Mouse (Mus musculus): ENCODE data around the gene Med25. TPM values are rescaled to one million over a fixed set of nuclear protein-coding genes. Genes with fewer than 3 reads are reported as not detected.

Gene Med25
- polyA plus RNA-seq, 1 experiment from 2014 or later, result 62.5 TPM

DNA sequence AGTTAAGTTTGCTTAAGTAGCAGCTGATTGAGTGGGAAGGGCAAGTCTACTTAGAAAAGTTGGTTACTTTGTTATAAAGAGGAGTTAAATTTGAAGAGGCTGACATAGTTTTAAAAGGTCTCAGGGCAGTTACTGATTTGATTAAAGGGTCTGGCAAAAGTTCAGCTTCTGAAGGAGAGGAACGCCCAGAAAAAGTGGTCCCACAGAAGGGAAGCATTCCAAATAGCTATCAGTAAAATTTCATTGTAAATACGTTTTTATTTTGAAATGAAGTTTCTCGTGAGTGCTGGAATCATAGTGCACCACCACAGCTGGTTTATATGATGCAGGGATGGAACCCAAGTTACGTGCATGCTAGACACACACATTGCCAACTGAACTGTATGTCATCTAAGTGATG lies 59.7 kb downstream of the Med25 start:
- H3K4me3 ChIP-seq (ENCODE audit: low read depth, low read length), result no peak overlapping the region
- ATAC-seq (no peak), DNase-seq (ENCODE audit: low spot score) (no peak)
- H3K36me3 ChIP-seq (ENCODE audit: insufficient read depth, low read length), result peaks cover 23% of the 10 kb centered on the region
- no peak overlapping the region for H3K27ac ChIP-seq (ENCODE audit: low read length)
- no peaks in the 10 kb centered on the region for H3K27me3 ChIP-seq (replicated peaks; ENCODE audit: insufficient read depth, low read length)
- TF ChIP-seq EP300 (IDR thresholded peaks at IDR 0.05) (no peak), CTCF (IDR thresholded peaks at IDR 0.05) (no peak)
- peaks cover 6% of the 10 kb centered on the region; the same call in 1 of the 2 replicates for H3K4me1 ChIP-seq (ENCODE audit: insufficient read depth, low read depth, low read length)
- WGBS, result 39% methylated on average over 4 of the region's 4 CpGs
- H3K9ac ChIP-seq (replicated peaks; ENCODE audit: low read depth), result no peak overlapping the region
- no peaks in the 10 kb centered on the region for H3K9me3 ChIP-seq (ENCODE audit: low read length)
- H3K4me2 ChIP-seq (replicated peaks; ENCODE audit: low read depth, low read length), result no peak overlapping the region

DNA sequence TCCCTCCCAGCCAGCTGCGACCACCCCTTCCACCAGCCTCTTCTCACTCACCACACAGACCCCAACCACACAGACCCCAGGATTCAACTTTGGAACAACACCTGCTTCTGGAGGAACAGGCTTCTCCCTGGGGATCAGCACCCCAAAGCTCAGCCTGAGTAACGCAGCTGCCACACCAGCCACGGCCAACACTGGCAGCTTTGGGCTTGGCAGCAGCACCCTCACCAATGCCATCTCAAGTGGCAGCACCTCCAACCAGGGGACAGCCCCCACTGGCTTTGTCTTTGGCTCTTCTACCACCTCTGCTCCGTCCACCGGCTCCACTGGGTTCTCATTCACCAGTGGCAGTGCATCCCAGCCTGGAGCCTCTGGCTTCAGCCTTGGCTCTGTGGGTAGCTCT lies 63.8 kb downstream of the Med25 start:
- Histone ChIP-seq H3K4me1 (ENCODE audit: insufficient read depth, low read depth, low read length) (peaks cover 2% of the 10 kb centered on the region; the same call in 1 of the 2 replicates), H3K36me3 (ENCODE audit: insufficient read depth, low read length) (peaks cover 23% of the 10 kb centered on the region), H3K9ac (replicated peaks; ENCODE audit: low read depth) (no peak overlapping the region), H3K4me3 (ENCODE audit: low read depth, low read length) (no peak overlapping the region), H3K27ac (ENCODE audit: low read length) (no peak overlapping the region), H3K27me3 (replicated peaks; ENCODE audit: insufficient read depth, low read length) (no peaks in the 10 kb centered on the region), H3K4me2 (replicated peaks; ENCODE audit: low read depth, low read length) (no peak overlapping the region), H3K9me3 (ENCODE audit: low read length) (no peaks in the 10 kb centered on the region)
- DNase-seq (ENCODE audit: low spot score) (no peak), ATAC-seq (no peak)
- 86% methylated on average over 5 of the region's 5 CpGs for WGBS
- TF ChIP-seq EP300 (IDR thresholded peaks at IDR 0.05) (no peak), CTCF (IDR thresholded peaks at IDR 0.05) (no peak)

DNA sequence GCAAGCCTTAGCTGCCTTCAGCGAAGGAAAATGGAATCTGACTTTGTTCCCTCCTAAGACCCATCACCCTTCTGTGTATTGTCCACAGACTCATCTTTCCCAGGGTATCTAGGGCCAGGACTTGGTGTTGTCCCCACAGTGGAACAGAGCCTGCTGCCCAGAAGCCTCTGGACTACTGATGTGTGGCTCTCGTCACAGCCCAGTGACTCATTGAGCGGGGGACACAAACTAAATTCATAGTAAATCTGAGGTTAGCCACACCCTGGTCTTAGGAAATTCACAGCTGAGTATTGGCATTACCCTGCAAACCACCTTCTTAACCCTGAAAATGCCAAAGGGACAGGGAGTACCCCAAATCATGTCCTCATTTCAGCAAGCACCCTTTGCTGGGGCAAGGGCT lies 65.7 kb downstream of the Med25 start:
- no peaks in the 10 kb centered on the region for H3K27me3 ChIP-seq (replicated peaks; ENCODE audit: insufficient read depth, low read length)
- DNase-seq (ENCODE audit: low spot score) (no peak), ATAC-seq (no peak)
- TF ChIP-seq EP300 (IDR thresholded peaks at IDR 0.05), result no peak
- TF ChIP-seq CTCF (IDR thresholded peaks at IDR 0.05), result no peak
- no peaks in the 10 kb centered on the region for H3K9me3 ChIP-seq (ENCODE audit: low read length)
- H3K4me2 ChIP-seq (replicated peaks; ENCODE audit: low read depth, low read length), result no peak overlapping the region
- H3K9ac ChIP-seq (replicated peaks; ENCODE audit: low read depth), result no peak overlapping the region
- H3K4me1 ChIP-seq (ENCODE audit: insufficient read depth, low read depth, low read length), result no peaks in the 10 kb centered on the region
- WGBS, result 72% methylated on average over 3 of the region's 3 CpGs
- H3K4me3 ChIP-seq (ENCODE audit: low read depth, low read length), result no peak overlapping the region
- no peak overlapping the region for H3K27ac ChIP-seq (ENCODE audit: low read length)
- peaks cover 23% of the 10 kb centered on the region for H3K36me3 ChIP-seq (ENCODE audit: insufficient read depth, low read length)

MicroRNA genes within 50 kb of the gene (microRNA counts, 519-probe panel; counts per million panel counts)
- microRNA mmu-miR-707, result not detected

Small RNAs within 50 kb of the gene (microRNA-seq; reads per million reads assigned to microRNA genes)
- not detected for gene Mir707

Other genes starting within 250 kb of the Med25 start
- gene Myh14, start 221.9 kb downstream of the Med25 start, polyA plus RNA-seq (2015; fragmentation: Nextera tagmentation; extraction: Ambion mirVana), result 202 and 215 TPM in 2 replicates
- gene Izumo2, start 184.0 kb downstream of the Med25 start, polyA plus RNA-seq (2015; fragmentation: Nextera tagmentation; extraction: Ambion mirVana), result not detected in 2 replicates
- gene Vrk3, start 144.3 kb downstream of the Med25 start, polyA plus RNA-seq (2015; fragmentation: Nextera tagmentation; extraction: Ambion mirVana), result 45.1 and 48.3 TPM in 2 replicates
- 0.31 and 0.38 TPM in 2 replicates for gene Zfp473, start 141.7 kb downstream of the Med25 start, polyA plus RNA-seq (2015; fragmentation: Nextera tagmentation; extraction: Ambion mirVana)
- gene Nup62, start 76.6 kb downstream of the Med25 start, polyA plus RNA-seq (2015; fragmentation: Nextera tagmentation; extraction: Ambion mirVana), result 22.7 and 23.8 TPM in 2 replicates
- 1.9 and 2.3 TPM in 2 replicates for gene Il4i1, start 76.3 kb downstream of the Med25 start, polyA plus RNA-seq (2015; fragmentation: Nextera tagmentation; extraction: Ambion mirVana)
- gene Atf5, start 76.1 kb downstream of the Med25 start, polyA plus RNA-seq (2015; fragmentation: Nextera tagmentation; extraction: Ambion mirVana), result 6.0 and 6.1 TPM in 2 replicates
- gene Akt1s1, start 43.7 kb downstream of the Med25 start, polyA plus RNA-seq (2015; fragmentation: Nextera tagmentation; extraction: Ambion mirVana), result 84.0 and 89.4 TPM in 2 replicates
- 73.2 and 84.0 TPM in 2 replicates for gene Tbc1d17, start 43.6 kb downstream of the Med25 start, polyA plus RNA-seq (2015; fragmentation: Nextera tagmentation; extraction: Ambion mirVana)
- gene Pnkp, start 35.6 kb downstream of the Med25 start, polyA plus RNA-seq (2015; fragmentation: Nextera tagmentation; extraction: Ambion mirVana), result 39.7 and 41.3 TPM in 2 replicates
- 276 and 288 TPM in 2 replicates for gene Ptov1, start 22.9 kb downstream of the Med25 start, polyA plus RNA-seq (2015; fragmentation: Nextera tagmentation; extraction: Ambion mirVana)
- 15.1 and 18.3 TPM in 2 replicates for gene Fuz, start 3.4 kb upstream of the Med25 start, polyA plus RNA-seq (2015; fragmentation: Nextera tagmentation; extraction: Ambion mirVana)
- gene Ap2a1, start 36.8 kb upstream of the Med25 start, polyA plus RNA-seq (2015; fragmentation: Nextera tagmentation; extraction: Ambion mirVana), result 36.1 and 39.4 TPM in 2 replicates
- gene Tsks, start 50.5 kb upstream of the Med25 start, polyA plus RNA-seq (2015; fragmentation: Nextera tagmentation; extraction: Ambion mirVana), result 0.44 and 0.57 TPM in 2 replicates
- 5.4 and 5.6 TPM in 2 replicates for gene Cpt1c, start 82.1 kb upstream of the Med25 start, polyA plus RNA-seq (2015; fragmentation: Nextera tagmentation; extraction: Ambion mirVana)
- gene Prmt1, start 93.9 kb upstream of the Med25 start, polyA plus RNA-seq (2015; fragmentation: Nextera tagmentation; extraction: Ambion mirVana), result 146 and 159 TPM in 2 replicates
- gene Irf3, start 104.9 kb upstream of the Med25 start, polyA plus RNA-seq (2015; fragmentation: Nextera tagmentation; extraction: Ambion mirVana), result 90.4 and 96.5 TPM in 2 replicates
- gene Bcl2l12, start 106.0 kb upstream of the Med25 start, polyA plus RNA-seq (2015; fragmentation: Nextera tagmentation; extraction: Ambion mirVana), result 29.0 and 33.2 TPM in 2 replicates
- 18.1 and 20.5 TPM in 2 replicates for gene Scaf1, start 123.7 kb upstream of the Med25 start, polyA plus RNA-seq (2015; fragmentation: Nextera tagmentation; extraction: Ambion mirVana)
- gene Rras, start 125.2 kb upstream of the Med25 start, polyA plus RNA-seq (2015; fragmentation: Nextera tagmentation; extraction: Ambion mirVana), result 160 TPM in 2 replicates
- 6.4 and 6.7 TPM in 2 replicates for gene Prr12, start 160.2 kb upstream of the Med25 start, polyA plus RNA-seq (2015; fragmentation: Nextera tagmentation; extraction: Ambion mirVana)
- 54.6 and 62.8 TPM in 2 replicates for gene Nosip, start 169.7 kb upstream of the Med25 start, polyA plus RNA-seq (2015; fragmentation: Nextera tagmentation; extraction: Ambion mirVana)
- gene Prrg2, start 170.0 kb upstream of the Med25 start, polyA plus RNA-seq (2015; fragmentation: Nextera tagmentation; extraction: Ambion mirVana), result 36.8 and 40.8 TPM in 2 replicates
- gene Rcn3, start 199.5 kb upstream of the Med25 start, polyA plus RNA-seq (2015; fragmentation: Nextera tagmentation; extraction: Ambion mirVana), result 158 and 162 TPM in 2 replicates
- gene Fcgrt, start 211.1 kb upstream of the Med25 start, polyA plus RNA-seq (2015; fragmentation: Nextera tagmentation; extraction: Ambion mirVana), result 138 and 143 TPM in 2 replicates
- gene Rps11, start 231.7 kb upstream of the Med25 start, polyA plus RNA-seq (2015; fragmentation: Nextera tagmentation; extraction: Ambion mirVana), result 972 and 1,016 TPM in 2 replicates
- gene Rpl13a, start 236.0 kb upstream of the Med25 start, polyA plus RNA-seq (2015; fragmentation: Nextera tagmentation; extraction: Ambion mirVana), result 1,107 and 1,148 TPM in 2 replicates
- gene Gm45713, start 243.5 kb upstream of the Med25 start, polyA plus RNA-seq (2015; fragmentation: Nextera tagmentation; extraction: Ambion mirVana), result 0.62 and 0.96 TPM in 2 replicates
- gene Flt3l, start 243.7 kb upstream of the Med25 start, polyA plus RNA-seq (2015; fragmentation: Nextera tagmentation; extraction: Ambion mirVana), result 5.1 and 6.1 TPM in 2 replicates

All from lung, postnatal 0 days (tissue).